Mouse (Mus musculus) cerebellum, postnatal 10 days (tissue): ENCODE results near the gene Vcpkmt.
"Not testable (repeated sequence)": the region's sequence is repeated elsewhere in the genome, so short reads cannot be mapped to it uniquely, and the experiment has no call there.

Experiments used
- DNase-seq, 2 experiments: peaks; one replicate each; pipeline ENCODE4 v3.0.0; 2021; ENCODE audit warnings: mixed read lengths in 2 of 2

Gene Vcpkmt

DNA sequence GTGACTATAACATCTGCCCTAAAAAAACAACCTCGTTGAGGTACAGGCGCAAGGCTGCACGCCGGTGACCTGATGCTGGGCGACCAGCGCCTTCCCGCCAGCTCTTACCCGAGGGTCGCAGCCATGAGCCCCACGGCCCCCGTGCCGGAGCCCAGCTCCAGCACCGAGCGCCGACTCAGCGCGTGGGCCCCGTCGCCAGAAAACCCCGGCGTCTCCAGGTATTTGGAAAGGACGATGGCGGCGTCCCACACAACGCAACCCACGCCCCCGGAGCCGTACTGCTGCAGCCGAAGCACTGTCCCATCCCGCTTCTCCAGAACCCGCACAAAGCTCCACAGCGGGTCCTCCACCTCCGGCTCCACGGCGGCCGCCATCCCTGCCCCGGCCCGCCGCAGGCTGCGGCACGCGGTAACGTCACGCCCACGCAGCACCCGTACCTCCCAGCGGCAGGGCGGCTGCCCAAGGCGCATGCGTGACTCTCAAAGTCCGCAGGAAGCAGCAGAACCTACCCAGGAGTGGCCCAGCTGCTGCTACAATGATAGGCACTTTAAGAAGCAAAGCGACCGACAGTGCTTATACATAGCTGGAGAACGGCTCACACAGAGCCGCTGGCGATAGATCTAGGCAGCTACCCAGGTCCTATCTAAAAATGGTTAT is at the start of gene Vcpkmt:
Vcpkmt (minus strand) TSS at position 416 of the 657 bp plus-strand sequence.
- peak; percentile 90 to 93 for DNase-seq

DNA sequence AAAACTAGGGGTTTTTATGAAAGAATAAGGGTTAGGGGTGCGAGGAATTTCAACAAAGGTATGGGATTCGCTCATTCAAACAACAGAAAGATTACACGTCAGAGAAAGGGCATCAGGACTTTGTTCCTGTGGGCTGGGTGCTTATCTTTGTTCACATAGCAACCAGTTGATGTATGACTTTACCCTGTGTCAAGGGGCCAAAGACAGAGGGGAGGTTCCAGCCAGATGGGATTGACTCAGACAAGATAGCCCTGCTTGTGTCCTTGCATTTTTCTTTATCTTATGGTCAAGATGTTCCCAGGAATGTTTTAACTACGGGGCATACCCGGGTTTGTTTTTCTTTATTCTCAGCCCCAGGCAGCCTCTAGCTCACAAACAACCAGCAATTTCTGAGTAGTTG is 35.8 kb upstream of the Vcpkmt start:
- DNase-seq: not testable (repeated sequence)

DNA sequence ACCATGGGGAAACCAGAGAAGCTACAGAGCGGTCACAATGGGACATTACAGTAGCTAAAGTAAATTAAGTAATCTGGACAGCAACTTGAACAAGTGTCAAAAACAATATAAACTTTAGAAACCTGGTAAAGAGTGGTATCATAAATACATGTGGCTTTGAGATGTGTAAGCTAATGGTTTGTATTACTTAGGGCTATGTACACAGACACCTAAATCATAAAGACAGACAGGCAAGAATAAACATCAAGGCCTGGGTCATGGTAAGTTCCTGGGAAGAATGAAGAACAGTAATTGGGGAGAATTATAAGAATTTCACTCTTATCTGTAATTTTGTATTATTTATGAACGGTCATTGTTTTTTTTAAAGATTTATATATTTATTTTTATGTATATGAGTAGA is 21.5 kb upstream of the Vcpkmt start:
- DNase-seq: no peak

DNA sequence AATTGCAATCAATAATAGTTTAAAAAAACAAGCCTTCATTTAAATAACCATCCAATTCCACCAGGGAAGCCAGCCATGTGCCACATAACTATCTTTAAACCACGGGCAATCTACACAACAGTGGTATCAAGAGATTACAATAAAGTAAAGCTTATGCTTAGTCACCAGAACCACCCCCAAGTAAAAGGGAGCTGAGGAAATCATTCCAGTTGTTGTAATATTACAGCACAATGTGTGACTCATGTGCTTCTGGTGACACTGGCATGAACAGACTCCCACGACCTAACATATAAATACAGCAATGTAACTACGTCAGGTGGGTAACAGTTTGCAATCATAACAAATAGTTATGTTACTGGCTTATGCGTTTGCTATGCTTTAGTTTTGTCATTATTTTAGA is 14.6 kb upstream of the Vcpkmt start:
- no peak for DNase-seq

DNA sequence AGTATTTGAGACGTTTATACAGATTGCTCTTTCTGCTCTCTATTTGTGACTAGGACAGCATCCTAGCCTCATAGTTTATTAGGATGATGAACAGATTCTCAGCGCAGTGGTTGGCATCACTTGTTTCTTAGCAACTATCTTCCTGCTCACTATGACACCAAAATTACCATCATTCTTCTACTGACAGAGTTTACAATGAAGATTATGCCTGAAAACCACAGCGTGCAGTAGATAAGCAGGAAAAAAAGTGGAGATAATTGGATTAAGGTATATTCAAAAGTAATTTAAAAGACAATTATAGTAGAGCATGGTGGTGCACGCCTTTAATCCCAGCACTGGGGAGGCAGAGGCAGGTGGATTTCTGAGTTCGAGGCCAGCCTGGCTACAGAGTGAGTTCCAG is 10.3 kb upstream of the Vcpkmt start:
- no peak for DNase-seq

DNA sequence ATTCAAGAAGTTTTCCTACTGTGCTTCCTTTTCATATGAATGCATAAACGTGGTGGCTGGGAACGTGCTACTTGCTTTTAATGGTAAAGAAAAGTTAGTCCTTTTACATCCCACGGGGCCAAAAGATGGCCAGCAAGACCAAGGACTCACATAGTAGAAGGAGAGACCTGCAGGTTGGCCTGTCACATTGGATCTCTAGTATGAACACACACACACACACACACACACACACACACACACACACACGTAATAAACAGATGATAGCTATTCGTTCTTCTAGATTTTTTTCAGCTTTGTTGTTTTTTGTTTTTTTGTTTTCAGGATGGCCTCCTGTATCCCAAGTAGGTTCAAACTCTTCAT is 422 bp upstream of the Vcpkmt start:
- DNase-seq: no peak

DNA sequence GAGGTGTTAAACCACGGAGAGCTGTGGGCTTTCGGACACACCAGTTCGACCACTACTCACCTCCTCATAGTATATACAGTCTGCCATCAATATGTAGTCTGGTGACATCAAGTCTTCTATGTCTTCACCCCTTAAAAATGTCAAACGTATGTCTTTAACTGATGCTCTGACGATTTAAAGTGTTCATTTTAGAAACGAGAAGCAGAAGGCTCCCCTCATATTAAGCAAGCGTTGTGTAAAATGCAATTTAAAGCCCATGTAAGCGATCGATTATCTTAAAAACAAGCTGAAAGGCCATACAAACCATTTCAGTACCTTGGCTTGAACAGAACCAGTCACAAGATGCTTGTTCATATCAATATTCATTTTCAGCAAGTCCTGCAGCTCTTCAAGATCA is 614 bp downstream of the Vcpkmt start:
- DNase-seq: no peak

DNA sequence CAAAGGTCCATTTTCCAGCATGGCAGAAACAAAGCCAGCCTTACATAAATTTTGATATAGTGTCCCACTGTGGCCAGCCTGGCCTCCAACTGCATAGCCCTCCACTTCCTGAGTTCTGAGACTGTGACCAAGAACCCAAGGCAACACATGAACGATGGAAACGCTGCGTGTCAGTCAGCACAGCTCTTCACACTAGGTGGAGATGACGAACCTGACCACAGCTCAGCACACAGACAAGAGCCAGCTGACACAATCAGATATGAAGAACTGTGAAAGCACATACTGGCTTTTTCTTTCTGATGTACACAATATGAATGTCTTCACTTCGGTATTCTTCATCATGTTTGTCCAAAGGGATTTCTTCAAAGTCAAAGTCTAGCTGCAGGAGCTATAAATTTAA is 3.2 kb downstream of the Vcpkmt start:
- no peak for DNase-seq

DNA sequence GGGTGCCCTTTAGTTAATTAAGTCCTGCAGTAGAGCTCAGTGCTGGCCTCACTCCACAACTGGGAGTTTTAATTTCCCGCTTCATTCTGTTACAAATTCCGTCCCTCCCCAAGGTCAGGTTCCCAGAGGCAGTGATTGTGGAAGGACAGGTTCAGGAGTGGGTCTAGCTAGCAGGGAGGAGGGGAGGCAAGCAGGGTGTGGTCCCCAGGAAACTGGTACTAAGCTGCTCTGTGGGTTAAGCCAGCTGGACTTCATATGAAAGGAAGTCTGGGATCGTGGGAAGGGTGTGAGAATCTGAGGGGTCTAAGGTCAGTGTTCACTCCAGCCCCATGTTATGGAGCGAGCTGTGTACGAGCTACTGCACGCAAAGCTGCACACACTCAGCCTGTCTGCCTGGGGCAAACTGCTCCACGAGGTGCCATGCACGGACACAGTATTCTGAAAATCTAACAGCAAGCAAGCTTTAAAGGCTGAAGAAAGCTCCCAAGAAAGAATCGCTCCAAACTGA is 6.7 kb downstream of the Vcpkmt start:
- DNase-seq: no peak

DNA sequence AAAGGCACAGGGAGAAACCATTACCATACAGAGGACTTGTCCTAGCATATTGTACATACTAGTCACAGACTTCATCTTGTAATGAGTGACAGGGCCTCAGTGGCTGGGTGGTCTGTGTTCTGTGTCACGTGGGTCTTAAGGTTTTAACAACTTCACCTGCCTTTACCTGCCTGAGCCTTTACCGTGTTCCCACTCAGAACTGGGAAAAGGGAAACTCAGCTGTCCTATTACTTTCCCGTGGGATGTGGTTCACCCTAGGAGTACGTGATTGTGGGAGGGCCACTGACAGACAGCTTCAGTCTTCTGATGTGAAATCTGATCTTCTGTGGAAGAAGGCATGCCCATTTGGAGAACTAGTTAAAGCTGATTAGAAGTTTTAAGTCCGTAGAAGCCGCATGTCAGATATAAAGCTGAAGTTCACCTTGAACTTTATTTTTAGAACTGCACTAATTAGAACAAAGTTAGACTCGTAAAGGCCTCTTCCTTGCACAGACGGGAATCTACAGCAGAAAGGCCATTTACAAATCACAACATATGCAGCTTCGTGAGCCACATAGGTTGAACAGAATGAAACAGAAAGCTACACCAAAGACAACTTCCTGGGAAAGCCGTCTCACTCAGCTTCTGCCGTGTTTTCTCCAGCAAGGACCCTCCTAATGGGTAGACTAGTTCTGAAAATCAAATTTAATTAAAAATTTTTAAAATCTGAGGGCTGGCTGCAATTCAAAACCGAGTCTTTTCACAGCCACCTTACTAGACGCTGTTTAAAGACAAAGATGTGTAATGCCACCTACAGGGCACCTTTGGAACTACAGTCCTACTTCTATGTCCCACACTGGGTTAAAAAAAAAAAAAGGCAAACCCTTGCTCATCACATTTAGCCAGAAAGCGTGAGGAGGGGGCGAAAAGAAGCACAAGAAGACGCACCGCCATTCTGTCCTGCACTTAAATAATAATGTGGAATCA is 8.6 kb downstream of the Vcpkmt start:
- peak; percentile 91 to 95 for DNase-seq

DNA sequence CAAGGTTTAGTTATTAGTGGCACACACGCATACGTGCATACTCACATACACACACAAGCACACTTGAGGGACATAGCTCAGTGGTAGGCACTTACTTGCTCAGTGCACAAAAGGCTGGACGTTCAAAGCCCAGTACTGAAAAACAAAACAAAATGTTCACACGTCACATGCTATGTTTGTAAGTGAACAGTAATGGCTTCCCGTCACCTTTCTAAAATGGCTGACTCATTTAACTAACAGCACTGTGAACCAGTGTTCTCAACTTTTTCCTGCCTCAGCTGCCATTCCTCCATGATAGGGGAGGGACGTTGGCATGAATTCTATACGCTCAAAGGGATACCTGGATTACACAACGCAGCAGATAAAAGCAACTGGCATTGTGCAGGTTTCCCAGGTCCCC is 9.6 kb downstream of the Vcpkmt start:
- DNase-seq: no peak

DNA sequence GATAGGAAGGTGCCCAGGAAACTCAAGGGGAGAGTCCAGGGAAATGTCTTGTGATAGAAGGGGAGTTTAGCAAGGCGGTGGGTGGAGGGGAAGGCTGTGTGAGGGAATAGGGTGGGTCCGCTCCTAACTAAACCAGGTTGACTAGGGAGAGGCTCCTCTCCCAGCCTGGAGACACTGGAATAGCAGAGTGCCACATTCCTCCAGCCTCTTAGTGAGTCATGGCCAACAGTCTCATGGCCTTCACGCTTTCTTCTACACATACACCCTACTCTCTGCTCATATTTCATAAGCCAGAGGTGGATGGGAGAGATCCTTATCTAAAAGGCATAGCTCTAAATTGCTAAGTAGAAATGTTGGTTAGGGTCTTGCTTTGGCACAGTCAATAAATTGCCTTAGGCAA is 12.9 kb downstream of the Vcpkmt start:
- no peak for DNase-seq

DNA sequence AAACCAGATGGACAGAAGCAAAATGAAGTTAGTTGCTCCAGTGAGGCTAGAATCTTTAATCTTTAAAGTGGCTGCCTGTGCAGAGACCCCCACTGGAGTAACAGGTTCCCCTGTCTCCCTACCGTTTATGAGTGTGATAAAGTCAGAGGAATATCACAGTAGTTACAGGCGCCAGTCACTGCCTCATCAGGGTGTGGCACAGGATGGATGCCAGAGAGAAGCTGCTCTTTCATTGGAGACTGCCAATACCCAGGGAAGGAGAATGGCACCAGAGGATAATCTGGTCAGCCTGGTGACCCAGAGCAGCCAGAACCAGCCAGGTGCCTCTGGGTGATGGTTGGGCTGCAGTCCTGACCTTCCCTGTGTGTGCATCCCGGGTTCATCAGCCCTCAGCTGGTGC is 14.6 kb downstream of the Vcpkmt start:
- no peak for DNase-seq

DNA sequence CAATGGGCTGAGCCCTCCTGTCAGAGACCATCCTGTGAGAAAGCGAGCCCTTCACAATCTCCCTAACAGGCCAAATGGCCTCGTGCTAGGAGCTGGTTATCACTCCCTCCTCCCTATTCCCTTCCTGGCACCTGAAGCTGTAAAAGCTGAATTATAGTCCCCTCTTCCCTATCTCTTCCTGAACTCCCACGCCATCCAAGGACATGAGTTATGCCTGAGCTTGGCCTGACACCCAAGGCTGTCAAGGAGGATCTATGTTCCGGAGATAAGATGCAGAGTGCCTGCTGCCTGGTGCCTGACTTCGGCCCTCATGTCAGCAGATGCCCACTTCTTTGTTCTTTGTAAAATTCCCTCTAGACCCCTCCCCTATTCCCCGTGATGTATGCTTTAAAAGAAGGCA is 21.8 kb downstream of the Vcpkmt start:
- not testable (repeated sequence) for DNase-seq

DNA sequence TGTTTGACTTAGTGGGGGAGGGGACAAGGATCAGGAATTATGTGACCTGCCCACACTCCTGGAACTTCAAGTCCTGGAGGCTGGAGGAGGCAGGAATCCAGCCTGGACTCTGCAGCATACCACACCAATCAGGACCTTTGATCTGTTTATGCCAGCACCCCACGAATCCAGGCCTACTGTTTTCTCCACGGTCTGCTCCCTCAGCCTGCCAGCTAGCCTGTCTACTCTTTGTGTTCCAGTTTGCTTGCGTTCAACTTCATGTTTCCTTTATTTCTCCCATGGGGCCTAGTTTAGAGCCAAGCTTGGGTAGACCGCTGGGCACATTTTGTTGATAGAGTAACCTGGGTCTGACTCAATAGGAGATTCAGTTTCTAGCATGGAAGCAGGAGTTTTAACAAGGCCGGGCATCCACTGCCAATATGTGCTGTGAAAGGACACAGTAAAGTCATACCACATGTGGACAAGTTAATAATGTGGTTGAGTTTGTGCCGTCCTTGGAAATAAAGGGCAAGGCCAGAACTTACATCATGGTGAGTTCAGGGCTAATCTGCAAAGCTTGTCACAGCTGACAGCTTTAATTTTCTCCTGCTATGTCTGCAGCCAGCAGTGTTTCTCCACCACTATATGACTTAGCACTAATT is 26.5 kb downstream of the Vcpkmt start:
- DNase-seq: no peak

DNA sequence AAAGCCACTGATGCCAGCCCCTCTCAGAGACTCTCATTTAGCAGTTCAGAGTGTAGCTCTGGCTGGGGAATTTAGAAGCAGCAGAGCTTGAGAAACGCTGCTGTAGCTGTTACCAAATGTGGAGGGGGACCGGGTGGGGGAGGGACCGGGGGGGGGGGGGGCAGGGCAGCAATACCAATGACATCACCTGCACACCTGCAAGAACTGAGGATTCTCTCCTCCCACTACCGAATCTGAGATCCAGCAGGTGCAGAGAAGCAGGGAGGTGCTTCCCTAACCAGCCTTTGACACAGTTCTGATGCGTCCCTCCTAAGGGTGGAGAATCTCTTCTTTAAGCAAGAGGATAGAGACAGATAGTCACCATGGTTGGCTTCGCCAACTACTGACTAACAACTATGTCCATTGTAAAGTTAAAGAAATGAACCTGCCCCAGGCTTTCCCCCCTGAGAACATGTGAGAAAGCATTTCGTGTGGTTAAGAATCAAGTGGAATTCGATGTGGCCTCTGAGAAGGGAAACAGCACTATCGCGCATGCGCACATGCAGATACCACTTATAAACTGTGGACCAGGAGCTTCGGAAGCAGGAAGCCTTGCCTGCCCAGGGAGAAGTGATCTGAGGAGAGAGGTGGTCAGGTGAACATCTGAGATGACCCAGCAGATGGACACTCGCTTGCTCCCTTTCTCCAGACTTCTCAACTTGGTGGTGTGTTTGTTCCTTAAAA is 37.2 kb downstream of the Vcpkmt start:
- DNase-seq: no peak

DNA sequence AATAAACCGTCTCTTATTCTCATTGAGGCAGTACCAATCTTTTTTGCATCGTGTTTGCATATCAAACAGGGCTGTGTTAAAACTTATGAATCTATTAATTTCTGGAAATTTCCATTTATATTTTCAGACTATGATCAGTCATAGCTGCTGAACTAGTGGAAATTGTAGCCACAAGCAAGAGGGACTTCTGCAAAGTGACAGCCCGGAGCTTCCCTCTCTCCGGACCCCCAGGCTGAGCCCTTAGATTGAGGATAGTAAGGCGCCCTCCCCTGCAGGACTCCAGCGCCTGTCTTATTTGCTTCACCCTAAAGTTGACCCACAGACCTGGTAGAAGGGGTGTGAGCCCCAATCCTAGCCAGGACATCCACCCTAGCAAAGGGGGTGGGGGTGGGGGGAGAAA is 37.8 kb downstream of the Vcpkmt start:
- no peak for DNase-seq

DNA sequence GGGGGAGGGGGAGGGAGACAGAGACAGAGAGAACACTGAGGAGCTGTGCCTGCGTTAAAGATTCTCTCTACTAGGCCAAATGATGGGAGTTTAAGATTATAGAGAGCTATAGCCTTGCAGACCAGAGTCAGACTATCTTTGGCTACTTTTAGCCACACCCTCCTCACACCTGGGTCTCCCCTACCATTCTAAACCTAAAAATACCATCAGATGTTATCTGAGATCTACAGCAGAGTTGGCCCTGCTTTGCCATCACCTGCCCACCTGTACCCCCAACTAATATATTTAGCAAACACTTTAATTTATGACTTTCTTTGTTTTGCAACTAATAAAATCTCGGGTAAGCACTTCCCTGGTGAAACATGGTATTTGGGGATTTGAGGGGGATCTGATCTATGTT is 38.3 kb downstream of the Vcpkmt start:
- no peak for DNase-seq

DNA sequence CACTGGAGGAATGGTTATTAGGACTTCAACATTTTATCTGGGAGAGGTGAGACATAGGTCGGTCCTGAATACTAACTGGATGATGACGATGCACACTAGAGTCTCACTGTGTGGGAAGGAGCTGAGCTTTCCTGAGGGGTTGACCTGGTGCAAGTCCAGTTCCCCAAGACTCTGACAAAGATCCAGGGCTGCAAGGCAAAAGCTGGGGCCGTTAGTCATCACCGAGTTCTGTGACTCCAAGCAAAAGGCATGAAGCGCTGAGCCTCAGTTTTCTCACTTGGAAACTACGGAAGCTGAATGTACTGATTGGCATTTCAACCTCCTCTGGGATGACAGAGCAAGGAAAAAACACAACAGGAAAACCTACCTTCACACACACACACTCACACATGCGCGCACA is 40.5 kb downstream of the Vcpkmt start:
- no peak for DNase-seq

DNA sequence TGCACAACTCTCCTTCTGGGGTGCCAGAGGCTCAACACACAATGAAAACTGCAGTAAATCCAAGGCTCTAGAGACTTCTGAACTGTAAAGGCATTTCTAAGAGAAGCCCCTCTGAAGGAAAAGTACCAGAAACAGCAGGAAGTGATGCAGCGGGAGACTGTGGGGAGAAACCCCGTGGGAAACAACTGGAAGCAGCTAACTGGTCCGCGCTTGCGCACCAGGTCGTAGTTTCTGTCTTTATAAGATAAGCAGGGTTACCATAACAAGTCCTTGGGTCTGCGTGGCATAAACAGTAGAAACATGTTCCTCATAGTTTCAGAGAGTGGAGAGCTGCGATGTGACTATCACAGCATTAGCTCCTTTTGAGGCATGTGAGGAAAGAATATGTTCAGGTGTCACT is 41.2 kb downstream of the Vcpkmt start:
- no peak for DNase-seq

DNA sequence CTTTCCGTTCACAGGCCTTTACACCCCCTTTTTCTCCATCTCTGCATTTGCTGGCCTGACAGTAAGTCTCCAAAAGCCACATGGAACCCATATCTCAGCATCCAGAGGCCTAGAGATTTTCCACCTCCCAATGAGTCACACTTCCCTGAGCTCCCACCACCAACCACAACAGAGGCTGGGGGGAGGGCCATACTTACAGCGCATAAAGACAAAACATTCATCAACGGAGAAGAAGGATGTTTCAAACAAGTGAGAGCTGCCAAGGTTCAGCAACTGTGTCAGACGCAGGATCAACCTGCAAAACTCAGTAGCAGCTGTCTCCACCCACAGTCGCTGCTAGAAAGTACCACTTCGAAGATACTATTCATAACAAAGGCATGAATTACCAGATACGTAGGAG is 43.5 kb downstream of the Vcpkmt start:
- DNase-seq: no peak

DNA sequence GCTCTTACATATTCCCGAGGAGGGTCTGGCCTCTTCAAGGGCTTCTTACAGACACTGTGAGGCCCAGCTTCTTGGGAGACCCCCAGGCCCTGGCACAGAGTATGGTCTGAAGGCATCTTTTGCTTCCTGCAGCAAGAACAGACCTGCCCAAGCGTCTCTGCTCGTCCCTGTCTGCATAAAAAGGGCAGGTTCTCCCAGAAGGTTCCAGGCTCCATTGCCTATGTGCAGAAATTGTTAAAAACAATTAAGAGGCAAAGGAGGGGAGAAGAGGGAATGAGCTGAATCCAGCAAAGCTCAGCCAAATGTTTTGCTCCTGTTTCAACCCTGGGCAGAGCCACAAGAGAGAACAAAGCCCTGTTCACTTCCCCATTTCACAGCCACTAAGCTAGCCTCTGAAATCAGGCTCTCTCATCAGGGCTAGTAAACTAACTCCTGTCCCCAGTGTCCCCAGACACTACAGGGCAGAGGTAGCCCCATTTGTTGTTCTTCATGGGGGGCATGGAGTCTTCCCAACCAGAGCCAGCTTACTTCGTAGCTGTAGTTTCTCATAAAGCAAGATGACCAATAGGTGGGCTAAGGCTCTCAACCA is 44.4 kb downstream of the Vcpkmt start:
- DNase-seq: peak; percentile 33 to 39
